Mouse (Mus musculus): ENCODE data around the gene Lrmda.

Gene Lrmda

DNA sequence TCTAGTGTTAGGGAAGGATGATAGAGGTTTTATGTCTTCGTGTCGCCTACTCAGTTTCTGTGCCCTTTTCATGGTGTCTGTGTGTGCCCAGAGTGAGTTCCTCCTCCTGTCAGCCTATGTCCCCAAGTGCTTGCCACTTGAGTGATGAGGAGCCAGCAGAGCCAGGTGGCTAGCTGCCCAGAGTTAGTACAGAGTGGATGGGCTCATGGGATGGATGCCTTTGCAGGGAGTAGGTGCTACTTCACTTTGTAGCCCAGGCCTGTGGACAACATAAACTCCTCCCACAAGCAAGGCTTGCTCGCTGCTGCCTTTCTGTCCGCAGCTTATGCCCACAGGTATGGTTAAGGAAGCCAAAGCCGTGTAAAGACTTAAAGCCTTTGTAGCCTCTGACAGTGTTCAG, 387.1 kb downstream of the Lrmda start:
- DNase-seq (ENCODE audit: low read depth, low spot score), result no peak

DNA sequence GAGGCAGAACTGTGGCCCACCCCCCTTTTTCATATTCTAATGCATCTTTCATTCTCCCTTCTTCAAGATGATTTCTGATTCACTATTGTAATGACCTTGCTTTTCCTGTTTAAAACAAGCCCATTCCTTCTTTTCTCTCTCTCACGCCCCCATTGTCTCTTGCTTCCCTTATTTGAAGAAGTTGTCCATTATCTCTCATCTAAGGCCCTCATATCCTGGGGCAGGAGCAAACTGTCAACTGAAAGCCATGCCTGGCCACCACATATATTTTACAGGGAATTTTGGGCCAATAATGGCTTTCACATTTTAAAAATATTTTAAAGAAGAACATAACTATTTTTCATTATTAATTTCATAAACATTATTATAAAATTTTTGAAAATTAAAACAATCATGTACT, 391.3 kb downstream of the Lrmda start:
- no peak for DNase-seq (ENCODE audit: low read depth, low spot score)

DNA sequence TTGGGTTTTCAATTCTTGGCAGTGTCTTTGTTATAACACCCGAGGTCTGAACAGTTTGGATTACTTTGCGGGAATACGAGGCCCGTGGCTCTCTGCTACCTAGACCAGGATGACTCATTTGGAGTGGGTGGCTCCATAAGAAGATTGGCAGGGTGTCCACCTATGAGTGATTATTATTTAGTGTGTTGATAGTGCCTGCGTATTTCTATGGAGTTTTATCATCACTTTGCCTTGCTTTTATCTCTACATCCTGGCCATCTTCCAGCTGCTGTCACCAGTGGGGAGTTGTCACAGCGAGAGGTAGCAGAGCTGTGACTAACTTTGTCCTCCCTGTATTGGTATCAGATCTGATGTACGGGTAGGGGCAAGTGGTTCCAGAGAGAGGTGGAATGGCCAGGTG, 393.7 kb downstream of the Lrmda start:
- peak; percentile 6 for DNase-seq (ENCODE audit: low read depth, low spot score)

DNA sequence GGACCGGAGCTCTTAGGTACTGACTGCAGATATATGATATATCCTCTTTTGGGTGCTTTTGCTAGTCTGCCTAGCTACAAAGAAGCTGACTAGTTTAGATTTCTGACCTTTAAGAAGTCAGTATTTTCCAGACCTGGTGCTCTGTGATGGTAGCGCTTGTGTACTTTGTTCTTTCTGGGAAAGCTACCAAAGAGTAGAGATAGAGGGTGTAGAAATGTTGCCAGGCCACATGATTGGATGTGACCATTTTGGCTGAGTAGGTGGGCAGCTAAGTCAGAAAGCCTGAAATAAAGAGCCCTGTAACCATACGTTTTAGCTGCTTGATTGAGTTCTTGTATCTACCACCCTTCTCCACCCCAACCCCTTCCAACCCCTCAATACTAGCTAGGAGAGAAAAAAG, 398.2 kb downstream of the Lrmda start:
- DNase-seq (ENCODE audit: low read depth, low spot score), result no peak

DNA sequence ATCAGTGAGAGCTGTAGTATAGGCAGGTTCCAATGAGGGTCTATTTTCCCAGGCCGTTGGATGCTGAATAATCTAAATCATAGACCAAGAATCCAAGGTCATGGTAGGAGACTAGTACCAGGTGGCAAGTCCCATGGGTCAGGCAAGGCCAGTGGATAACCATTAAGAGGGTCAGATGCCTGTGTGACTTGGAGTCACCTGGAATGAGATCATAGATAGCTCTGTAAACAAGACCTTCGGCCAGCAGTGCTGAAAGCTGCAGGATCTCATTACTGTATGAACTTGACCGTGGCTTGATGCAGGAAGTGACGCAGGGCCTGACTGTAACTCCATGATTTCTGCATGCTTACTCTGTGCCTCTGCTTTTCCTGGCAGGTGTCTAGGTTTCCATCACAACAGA, 402.2 kb downstream of the Lrmda start:
- DNase-seq (ENCODE audit: low read depth, low spot score), result no peak

DNA sequence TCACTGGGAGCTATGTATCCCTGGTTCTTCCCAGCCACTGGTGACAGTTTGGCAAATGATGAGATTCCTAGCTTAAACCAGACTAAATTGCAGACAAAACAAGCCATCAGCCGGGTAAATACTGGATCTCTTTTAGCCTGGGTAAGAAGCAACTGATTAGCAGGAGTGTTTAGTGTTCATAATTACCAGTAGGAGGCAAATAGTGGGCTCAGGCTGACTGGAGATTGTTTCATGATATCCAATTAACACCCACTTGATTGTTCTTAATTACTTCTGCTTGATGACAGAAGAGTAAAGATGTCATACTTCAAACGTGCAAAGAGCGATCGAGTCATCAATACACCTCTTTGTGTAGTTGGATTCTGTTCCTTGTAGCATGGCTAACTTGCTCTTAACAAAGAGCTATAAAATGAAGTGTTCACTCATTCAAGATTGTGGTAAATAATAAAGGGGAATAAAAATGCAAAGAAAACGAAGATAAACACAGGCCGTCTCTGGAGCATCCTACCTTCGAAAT, 405.6 kb downstream of the Lrmda start:
- no peak for DNase-seq (ENCODE audit: low read depth, low spot score)

DNA sequence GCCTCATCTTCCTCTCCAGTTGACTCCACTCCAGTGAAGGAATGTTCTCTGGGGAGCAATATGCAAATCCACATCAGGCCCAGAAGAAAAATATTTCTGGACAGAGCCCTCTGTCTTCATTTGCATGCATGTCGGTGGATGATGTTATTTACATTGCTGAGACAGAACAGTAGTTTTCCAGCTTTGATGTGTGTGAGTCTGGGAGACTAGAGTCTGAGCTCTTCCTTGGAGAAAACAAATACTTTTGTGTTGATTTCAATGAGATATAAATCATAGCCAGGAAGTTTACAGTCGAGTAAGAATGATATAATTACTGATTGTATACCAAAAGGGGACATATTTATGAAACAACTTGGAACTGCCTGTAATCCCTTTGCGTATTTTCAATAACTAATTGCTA, 415.9 kb downstream of the Lrmda start:
- DNase-seq (ENCODE audit: low read depth, low spot score), result no peak

DNA sequence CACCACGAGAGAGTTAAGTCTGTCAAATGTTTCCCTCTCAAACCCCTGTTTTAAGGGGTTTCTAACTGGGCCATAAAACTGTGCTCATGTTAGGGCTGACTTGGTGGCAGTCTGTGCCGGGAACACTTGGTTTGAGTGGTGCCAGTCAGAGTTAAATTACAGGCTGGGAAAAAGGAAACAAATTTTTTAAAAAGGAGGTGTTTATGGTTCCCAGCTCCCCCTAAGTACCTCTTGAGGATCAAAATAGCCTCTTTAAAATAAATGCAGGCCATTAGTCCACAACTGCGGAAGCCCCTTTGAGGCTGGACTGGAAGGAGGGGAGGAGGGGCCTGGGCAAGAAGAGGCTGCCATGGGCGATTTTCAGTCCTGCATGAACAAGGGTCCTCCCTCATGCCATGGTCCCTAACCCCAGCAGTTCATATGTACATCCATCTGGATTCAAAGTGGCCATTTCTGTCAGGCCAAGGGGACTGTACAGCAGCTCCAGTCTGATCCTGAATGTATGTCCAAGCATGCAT, 416.4 kb downstream of the Lrmda start:
- no peak for DNase-seq (ENCODE audit: low read depth, low spot score)

DNA sequence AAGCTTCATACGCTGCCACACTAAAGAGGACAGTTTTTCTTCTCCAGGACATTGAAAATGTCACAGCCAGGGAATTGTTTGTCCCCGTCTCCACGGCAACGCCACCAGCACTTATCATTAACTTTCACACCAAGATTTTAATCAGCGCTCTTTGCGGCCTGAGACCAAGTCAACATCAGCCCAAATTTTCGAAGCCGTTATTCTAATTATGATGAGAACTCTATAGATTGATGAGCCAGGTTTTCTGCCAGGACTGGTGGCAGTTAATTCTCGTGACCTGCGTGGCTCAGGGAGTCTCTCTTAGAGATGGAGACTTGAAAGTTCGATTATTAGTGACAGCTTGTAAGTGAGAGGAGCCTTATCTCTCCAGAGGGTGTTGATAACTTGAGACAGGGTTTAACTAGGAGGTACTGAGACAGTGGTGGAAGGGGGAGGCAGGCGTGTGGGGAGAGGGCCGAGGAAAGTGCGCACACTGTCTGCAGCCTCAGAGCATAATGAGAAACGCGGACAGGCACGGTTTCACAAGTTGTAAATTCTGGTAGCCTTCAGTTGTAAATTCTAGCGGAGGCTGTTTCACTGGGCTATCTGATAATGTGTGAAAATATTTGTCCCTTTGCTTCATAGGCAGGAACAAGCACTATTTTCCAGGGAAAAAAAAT, 421.0 kb downstream of the Lrmda start:
- no peak for DNase-seq (ENCODE audit: low read depth, low spot score)

DNA sequence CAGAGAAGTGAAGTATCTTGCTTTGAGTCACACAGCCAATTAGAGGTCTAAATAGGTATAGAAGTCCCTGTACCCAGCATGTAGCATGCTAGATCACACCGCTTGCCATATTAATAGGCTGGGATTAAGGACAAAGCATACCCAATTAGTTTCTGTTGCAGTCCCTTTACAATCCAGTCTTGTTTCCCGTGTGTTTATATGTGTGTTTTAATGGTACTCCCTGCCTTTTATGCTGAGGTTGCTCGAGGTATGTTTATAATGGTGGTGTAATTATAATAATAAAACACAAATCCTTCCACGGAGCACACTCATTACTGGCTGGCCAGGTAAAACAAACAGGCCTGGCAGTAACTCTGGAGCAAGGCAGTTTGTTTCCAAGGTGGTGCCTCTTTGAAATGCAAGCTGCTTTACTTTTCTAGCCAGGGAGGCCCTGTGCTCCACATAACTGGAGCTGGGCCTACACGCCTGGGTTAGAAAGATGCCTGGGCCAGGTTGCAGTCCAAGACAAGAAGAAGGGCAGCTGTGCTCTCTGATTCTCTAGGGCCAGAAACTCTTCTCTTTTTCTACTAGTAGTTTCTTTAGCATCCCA, 422.4 kb downstream of the Lrmda start:
- no peak for DNase-seq (ENCODE audit: low read depth, low spot score)

DNA sequence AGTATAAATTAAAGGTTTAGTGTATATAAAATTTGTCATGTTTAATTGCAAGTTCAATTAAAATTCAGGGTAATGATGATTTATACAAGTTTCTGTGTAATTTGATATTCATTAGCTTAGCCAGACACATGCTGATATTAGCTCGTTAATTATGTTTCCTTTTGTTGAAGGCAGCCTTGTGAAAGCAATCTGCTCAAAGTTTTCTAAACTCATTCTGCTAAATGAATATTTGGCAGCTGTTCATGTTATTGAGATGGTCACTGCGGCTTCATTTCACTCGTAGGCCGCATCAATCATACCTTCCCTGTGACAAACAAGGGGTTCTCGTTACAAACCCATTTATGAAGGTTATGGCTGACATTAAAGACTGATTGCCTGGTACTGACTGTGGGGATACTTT, 423.2 kb downstream of the Lrmda start:
- no peak for DNase-seq (ENCODE audit: low read depth, low spot score)

DNA sequence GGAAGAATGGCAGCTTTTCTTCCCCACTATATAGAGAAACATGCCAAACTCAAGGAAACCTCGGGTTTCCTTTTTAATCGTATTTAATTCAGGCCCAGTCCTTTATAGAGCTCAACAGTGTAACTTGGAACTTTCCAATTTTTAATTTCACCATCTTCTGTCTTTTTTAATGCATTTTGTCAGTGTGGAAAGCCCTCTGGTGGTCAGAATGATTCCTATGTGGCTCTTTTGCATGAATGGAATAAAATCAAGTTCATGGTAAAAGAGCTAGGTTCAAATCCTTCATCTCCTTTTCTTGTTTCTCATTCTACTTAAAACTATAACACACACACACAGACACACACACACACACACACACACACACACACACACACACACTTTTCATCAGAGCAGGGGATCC, 425.0 kb downstream of the Lrmda start:
- DNase-seq (ENCODE audit: low read depth, low spot score), result peak; percentile 69

DNA sequence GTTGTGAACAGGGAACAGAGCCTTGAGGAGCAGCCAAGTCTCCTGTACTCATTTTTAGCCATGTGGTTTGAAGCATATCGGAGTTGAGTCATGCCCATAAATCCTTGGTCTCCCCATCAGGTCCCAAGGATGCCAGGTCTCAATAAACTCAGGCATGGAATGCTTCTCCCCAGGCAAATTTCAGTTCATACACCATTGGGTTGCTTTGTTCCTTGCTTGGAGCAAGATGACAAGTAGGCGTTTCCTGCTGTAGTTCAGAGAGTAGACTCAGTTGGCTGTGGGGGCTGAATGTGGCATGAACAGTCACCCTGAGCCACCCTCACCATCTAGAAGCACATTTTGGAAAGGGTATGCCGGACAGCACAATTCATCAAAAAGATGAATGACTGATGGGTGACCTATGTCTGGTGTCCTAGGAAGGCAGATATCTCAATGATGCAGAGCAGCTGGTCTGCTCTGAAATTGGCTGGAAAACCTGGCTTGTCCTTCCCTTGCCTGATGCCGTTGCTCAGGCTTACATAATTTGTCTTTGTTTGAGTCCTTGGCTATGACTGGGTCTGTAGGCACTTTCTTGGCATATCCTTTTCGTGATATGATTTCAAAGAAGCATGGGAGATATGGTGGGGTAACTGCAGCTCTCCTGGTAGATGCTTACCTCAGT, 425.8 kb downstream of the Lrmda start:
- DNase-seq (ENCODE audit: low read depth, low spot score), result peak; percentile 96

DNA sequence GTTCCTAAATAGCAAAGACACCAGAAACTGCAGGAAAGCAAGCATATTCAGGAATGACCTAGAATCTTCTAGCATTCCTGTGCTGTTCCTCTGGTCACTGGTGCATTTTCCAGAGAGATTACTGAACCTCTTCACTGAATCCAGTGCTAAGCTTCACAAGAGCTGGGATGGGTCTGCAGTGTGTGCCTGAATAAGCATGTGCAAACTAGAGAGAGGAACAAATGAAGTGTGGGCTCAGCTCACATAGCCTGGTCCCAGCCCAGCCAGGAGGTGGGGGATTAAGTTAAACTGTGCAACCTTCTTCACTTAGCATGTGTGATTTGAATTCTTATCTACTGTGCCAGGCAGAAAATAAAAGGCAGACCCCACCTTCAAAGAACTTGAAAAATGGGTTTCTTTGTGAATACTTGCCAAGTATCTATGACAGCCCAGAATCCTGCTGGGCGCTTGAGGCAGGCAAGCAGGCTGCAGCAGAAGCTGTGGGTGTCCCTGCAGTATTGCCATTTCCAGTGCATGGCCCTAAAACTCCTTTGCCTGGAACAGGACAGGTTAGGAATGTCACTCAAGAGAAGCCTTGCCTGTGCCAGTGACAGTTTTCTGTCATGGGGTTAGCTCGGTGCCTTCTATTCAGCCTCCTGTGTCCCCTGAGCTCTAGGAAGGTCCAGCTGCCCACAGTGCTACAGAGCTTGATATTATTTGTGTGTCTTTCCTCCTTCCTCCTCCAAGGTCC, 426.5 kb downstream of the Lrmda start:
- DNase-seq (ENCODE audit: low read depth, low spot score), result peak; percentile 2

DNA sequence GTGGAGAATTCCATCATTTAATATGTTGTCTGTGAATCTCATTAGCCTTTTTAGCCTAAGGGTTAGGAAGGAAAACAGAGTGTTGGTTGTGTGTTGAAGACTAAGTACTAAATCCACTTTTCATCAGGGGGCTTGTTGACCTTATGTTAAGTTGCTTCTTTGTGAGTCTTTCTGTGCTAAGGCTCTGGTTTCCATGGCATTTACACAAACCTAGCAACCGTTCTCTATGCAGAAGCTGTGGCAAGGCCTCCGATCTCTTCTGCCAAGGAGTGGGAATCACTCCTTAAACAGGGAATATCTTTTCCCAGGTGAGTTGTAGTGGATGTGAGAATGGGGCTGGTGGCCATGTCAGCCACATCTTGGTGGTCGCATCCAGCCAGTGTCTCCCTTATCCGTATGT, 432.1 kb downstream of the Lrmda start:
- DNase-seq (ENCODE audit: low read depth, low spot score), result no peak

DNA sequence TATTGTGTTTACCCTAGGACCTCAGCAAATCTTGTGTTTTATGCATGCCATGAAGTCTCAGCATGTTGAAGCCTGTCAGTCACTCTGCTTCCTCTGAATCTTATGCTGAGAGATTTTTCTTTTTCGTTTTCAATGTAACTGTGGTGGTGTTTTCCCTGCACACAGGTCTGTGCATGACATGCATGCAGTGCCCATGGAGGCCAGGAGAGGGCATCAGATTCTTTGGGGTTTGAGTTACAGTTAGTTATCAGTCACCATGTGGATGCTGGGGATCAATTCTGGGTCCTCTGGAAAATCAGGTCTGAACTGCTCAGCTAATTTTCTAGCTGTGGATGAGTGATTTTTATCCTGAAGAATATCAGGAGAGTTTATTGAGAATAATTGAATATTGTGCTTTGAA, 444.8 kb downstream of the Lrmda start:
- no peak for DNase-seq (ENCODE audit: low read depth, low spot score)

DNA sequence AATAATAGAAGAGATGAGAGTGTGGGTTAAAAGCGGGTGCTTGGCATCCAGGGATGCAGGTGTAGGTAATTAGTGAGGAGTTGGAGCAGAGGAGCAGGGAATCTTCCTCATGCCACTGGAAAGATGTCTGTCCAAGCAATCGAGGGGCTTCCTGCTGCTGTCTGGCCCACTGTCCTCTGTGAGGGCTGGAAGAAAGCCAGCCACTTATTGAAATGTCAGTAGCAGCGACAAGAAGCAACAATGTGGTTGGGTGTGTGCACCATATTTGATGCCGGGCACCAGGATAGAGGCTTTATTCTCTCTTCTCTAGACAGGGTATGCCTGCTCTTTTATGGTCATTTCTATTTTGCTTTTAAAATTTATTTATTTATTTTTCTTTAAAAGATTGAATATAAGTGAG, 451.5 kb downstream of the Lrmda start:
- no peak for DNase-seq (ENCODE audit: low read depth, low spot score)

DNA sequence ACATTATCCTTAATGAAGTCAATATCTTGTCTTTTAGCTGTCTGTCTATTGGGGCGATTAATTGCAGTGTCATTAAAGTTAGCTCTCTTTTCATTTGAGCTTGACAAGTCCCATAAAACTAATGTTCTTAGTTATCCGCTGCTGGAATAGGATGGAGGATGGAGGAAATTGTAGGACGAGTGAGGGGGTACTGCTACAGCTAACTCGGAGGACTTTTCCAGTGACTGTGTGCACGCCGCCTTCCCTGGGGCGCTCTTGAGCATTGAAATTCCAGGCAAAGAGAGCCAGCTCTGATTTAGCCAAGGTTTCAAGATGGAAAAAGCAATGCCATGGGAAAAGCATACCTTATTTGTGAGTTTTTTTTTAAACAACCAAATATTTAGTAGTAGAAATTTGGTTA, 453.9 kb downstream of the Lrmda start:
- no peak for DNase-seq (ENCODE audit: low read depth, low spot score)

DNA sequence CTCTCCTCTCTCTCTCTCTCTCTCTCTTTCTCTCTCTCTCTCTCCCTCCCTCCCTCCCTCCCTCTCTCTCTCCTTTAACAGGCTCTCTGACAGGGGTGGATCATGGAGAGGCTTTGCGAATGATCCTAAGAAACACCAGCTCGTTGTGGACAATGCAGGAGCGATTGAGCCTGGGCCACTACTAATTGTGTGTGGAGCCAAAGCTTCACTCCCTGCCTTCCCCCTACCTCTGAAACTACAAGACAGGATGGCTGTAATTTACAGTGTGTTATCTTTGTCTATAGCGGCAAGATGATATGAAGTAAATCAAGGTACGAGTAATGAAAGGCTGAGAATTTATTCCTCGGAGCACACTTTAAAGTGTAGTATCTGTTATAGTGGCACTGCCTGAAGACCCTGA, 454.5 kb downstream of the Lrmda start:
- DNase-seq (ENCODE audit: low read depth, low spot score), result no peak

DNA sequence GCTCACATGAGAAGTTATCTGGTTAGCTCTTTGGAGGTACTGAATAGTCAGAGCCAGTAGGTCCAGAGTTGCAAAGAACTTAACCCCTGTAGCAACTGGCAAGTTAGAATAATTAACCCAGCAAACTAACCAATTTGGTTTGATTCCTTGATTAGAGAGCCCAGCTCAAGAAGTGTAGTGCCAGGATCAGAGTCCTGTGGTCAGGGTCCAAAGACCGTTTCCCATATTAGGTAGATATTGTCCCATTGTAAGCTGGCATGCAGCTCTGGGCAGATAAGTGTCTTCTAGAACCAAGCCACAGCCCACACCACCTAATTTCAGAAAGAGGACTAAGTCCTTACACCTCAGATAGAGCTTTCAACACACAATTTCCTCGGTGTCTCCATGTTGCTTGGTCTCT, 473.8 kb downstream of the Lrmda start:
- DNase-seq (ENCODE audit: low read depth, low spot score), result no peak

DNA sequence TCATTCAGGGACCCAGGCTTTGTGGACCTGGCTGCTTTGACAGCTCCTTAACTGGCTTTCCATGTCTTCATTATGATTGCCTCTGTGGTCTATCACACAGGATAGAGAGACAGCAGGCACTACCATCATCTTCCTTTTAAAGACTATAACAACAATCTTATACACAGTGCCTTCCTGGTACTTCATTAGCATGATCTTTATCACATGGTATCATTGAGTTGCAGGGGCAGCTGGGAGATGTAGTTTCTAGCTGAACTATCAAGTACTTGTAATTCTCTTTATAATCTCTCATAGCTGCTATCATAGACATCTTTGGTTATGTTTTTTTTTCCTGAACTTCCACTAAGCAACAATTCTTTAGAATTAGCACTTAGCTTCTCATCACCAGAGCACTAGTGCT, 474.8 kb downstream of the Lrmda start:
- DNase-seq (ENCODE audit: low read depth, low spot score), result no peak

DNA sequence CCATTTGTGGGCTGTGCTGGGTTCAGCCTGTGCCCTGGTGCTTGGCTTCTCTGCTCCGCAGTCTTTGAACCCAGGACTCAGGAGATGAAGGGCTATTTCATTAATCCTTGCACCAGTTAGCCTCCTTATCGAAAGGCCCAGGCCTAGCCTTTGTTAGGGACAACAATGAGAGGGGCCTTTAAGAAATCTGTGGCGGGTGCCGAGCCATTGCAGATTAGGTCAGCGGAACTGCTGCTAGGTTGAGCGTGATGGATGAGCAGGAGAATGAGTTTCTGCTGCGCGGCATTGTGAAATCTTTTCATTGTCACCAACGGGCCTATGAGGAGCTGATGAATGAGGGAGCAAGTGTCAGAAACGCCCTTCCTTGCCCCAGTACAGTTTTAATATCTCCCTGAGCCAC, 475.4 kb downstream of the Lrmda start:
- no peak for DNase-seq (ENCODE audit: low read depth, low spot score)

Data from 3T3-L1 (cell line).